Mouse (Mus musculus): ENCODE data around the gene Grik3. TPM values are rescaled to one million over a fixed set of nuclear protein-coding genes. Genes with fewer than 3 reads are reported as not detected.
A peak's percentile ranks its signal among the peaks of the same experiment; 100 is the strongest.

The Grik3 gene
- polyA plus RNA-seq, 1 experiment from 2014 or later: 0.07 TPM

DNA sequence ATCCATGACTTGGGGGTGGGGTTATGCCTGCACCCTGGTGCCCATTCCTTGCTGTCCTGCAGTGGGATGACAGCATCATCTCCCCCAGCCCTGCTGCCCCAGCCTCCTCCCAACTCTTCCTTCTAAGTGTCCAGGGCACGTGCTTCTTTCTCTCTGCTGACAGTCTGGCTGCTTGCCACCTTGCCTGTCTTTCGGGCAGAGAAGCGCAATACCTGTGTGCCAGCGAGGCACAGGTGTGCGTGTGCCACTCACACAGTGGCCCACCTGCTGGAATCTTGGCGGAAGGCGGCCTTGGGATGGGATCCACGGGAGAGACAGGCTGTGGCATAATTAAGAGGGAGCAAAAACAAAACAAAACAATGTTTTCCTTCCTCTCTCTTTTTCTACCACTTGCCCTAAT, 6.4 kb upstream of the Grik3 start:
- Histone ChIP-seq H3K9me3 (ENCODE audit: control insufficient read depth) (no peaks in the 10 kb centered on the region), H3K27ac (ENCODE audit: low read depth, low read length) (no peak overlapping the region), H3K4me1 (replicated peaks; ENCODE audit: control insufficient read depth, insufficient read depth, low read length) (no peaks in the 10 kb centered on the region), H3K9ac (ENCODE audit: low read depth, low read length) (no peak overlapping the region), H3K4me3 (ENCODE audit: low read depth, low read length) (no peak overlapping the region), H3K36me3 (ENCODE audit: control insufficient read depth, insufficient read depth) (no peaks in the 10 kb centered on the region), H3K27me3 (replicated peaks; ENCODE audit: control insufficient read depth, insufficient read depth, low read length) (peaks cover 41% of the 10 kb centered on the region), H3K4me2 (replicated peaks; ENCODE audit: low read depth) (no peak overlapping the region)
- WGBS: 23% methylated on average over 8 of the region's 8 CpGs
- no peak for TF ChIP-seq CTCF (IDR thresholded peaks at IDR 0.05; ENCODE audit: low read depth)
- no peak for ATAC-seq

DNA sequence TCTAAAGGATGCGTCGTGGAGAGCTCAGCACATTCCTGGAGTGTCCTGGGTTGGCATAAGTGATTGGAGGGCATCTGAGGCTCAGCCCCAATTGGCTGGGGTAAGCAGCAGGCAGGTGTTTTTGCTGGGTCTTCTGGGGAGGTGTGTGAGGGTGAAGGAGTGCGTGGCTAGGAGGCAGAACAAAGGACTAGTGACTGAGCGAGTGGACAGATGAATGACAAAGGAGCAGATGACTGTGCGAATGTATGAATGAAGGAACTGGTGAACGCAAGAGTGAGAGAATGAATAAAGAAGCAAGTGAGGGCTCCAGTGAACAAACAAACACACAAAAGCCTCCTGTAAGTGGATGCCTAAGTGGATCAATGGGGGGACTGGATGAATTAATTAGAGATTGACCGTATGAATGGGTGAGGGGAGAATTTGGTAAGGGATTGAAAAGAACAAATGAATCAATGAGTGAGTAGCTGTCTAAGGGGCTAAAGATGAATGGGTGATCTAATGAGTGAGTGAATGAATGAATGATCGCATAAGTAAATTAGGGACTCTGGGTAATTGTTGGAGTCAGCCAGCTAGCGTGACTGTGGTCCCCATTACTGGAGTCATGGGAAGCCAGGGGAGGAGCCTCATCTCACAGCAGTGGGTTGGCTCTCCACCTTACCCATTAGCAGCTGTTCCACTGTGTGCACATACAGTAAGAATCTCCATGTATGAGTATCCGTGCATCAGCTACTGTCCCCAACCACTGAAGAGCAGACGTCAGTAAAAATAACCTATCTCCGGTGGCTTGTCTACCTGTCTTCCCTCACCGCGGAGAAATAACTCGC, 4.9 kb upstream of the Grik3 start:
- Histone ChIP-seq H3K9ac (ENCODE audit: low read depth, low read length) (no peak overlapping the region), H3K27me3 (replicated peaks; ENCODE audit: control insufficient read depth, insufficient read depth, low read length) (peaks cover 56% of the 10 kb centered on the region), H3K27ac (ENCODE audit: low read depth, low read length) (no peak overlapping the region), H3K9me3 (ENCODE audit: control insufficient read depth) (no peaks in the 10 kb centered on the region), H3K4me1 (replicated peaks; ENCODE audit: control insufficient read depth, insufficient read depth, low read length) (no peaks in the 10 kb centered on the region), H3K4me3 (ENCODE audit: low read depth, low read length) (no peak overlapping the region), H3K36me3 (ENCODE audit: control insufficient read depth, insufficient read depth) (no peaks in the 10 kb centered on the region), H3K4me2 (replicated peaks; ENCODE audit: low read depth) (no peak overlapping the region)
- ATAC-seq: no peak
- TF ChIP-seq CTCF (IDR thresholded peaks at IDR 0.05; ENCODE audit: low read depth): no peak
- WGBS: 48% methylated on average over 15 of the region's 15 CpGs

DNA sequence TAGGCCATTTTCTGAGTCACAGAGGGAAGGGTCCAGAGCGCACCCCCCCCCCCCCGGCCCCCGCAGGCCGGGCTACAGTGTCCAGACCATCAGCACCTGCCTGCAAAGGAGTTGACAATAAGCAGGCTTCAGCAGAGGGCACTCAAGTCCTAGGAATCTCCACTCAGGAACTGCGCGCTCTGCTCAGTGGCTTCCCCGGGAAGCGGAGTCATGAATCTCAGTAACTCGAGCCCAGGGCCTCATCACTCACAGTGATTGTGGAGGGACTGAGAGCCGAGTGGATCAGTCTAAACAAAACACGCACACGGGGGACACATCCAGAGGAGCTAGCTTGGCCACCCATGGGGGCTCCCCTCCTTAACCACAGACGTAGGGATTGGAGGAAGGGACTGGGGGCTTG, 3.9 kb upstream of the Grik3 start:
- TF ChIP-seq CTCF (IDR thresholded peaks at IDR 0.05; ENCODE audit: low read depth): peak; percentile 41
- WGBS: under 1% methylated on average over 13 of the region's 13 CpGs
- Histone ChIP-seq H3K4me1 (replicated peaks; ENCODE audit: control insufficient read depth, insufficient read depth, low read length) (no peaks in the 10 kb centered on the region), H3K4me2 (replicated peaks; ENCODE audit: low read depth) (no peak overlapping the region), H3K36me3 (ENCODE audit: control insufficient read depth, insufficient read depth) (no peaks in the 10 kb centered on the region), H3K27me3 (replicated peaks; ENCODE audit: control insufficient read depth, insufficient read depth, low read length) (peaks cover 66% of the 10 kb centered on the region), H3K4me3 (ENCODE audit: low read depth, low read length) (no peak overlapping the region), H3K27ac (ENCODE audit: low read depth, low read length) (no peak overlapping the region), H3K9me3 (ENCODE audit: control insufficient read depth) (no peaks in the 10 kb centered on the region), H3K9ac (ENCODE audit: low read depth, low read length) (no peak overlapping the region)
- no peak for ATAC-seq

DNA sequence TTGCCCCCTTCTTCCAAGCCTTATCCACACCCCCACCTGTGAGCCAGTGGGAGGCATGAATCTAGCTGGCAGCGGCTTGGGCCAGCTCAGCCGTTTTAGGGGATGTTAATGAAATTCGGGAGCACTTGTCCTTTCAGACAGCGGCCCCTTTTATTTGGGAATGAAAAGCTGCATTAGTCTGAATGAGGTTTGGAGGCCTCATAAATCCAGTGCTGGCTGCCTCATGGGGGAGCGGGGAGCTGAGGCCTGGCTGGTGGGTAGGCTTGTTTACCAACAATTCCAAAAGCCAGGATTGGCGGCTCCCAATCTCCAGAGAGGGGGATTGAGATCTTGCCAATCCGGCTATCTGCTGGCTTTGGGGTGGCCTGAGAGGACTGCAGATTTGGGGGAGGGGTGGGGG, 3.5 kb upstream of the Grik3 start:
- peaks cover 70% of the 10 kb centered on the region for H3K27me3 ChIP-seq (replicated peaks; ENCODE audit: control insufficient read depth, insufficient read depth, low read length)
- H3K4me1 ChIP-seq (replicated peaks; ENCODE audit: control insufficient read depth, insufficient read depth, low read length): no peaks in the 10 kb centered on the region
- H3K4me2 ChIP-seq (replicated peaks; ENCODE audit: low read depth): no peak overlapping the region
- no peak overlapping the region for H3K4me3 ChIP-seq (ENCODE audit: low read depth, low read length)
- no peak for TF ChIP-seq CTCF (IDR thresholded peaks at IDR 0.05; ENCODE audit: low read depth)
- no peaks in the 10 kb centered on the region for H3K36me3 ChIP-seq (ENCODE audit: control insufficient read depth, insufficient read depth)
- no peak overlapping the region for H3K27ac ChIP-seq (ENCODE audit: low read depth, low read length)
- ATAC-seq: no peak
- H3K9ac ChIP-seq (ENCODE audit: low read depth, low read length): no peak overlapping the region
- WGBS: 6% methylated on average over 7 of the region's 7 CpGs
- no peaks in the 10 kb centered on the region for H3K9me3 ChIP-seq (ENCODE audit: control insufficient read depth)

DNA sequence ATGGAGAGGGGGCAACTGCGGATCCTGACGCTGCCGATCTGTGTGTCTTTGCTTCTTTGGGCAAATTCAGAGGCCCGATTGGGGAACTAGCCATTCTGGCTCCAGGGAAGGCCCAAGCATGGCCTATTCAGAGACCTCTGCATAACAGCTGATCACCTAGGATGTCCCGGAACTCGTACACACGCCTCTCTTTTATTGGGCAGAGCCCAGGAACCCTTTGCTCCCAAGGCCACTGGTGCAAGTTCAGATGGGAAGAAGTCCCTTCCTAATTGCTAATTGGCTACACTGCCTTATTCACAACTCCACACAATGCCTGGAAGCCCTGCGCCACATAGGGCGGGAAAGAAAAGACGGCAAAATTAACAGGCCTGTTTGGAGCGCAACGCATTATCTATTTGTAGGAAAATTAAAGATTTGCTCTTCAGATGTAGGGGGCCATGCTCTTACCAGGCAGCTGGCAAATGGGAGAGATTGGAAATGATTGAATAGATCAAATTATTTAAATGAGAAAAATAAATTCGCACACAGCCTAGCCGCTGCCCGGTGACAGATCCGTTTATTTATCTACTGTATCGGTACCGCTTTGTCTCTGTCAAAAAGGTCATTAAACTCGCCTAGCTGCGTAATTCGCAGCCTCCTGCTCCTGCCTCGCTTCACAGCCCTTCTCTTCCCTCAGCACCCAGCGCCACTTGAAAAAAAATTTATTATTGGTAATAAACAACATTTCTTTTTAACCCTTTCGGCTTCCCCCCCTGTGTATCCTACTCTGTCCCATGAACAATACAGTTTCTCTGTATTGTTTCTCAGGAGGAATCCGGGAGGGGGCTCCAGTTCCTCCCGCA, 1.5 kb upstream of the Grik3 start:
- peaks cover 81% of the 10 kb centered on the region for H3K27me3 ChIP-seq (replicated peaks; ENCODE audit: control insufficient read depth, insufficient read depth, low read length)
- H3K27ac ChIP-seq (ENCODE audit: low read depth, low read length): no peak overlapping the region
- no peak overlapping the region for H3K4me3 ChIP-seq (ENCODE audit: low read depth, low read length)
- no peak for ATAC-seq
- no peaks in the 10 kb centered on the region for H3K4me1 ChIP-seq (replicated peaks; ENCODE audit: control insufficient read depth, insufficient read depth, low read length)
- 3% methylated on average over 26 of the region's 26 CpGs for WGBS
- TF ChIP-seq CTCF (IDR thresholded peaks at IDR 0.05; ENCODE audit: low read depth): no peak
- no peak overlapping the region for H3K9ac ChIP-seq (ENCODE audit: low read depth, low read length)
- H3K9me3 ChIP-seq (ENCODE audit: control insufficient read depth): no peaks in the 10 kb centered on the region
- no peak overlapping the region for H3K4me2 ChIP-seq (replicated peaks; ENCODE audit: low read depth)
- H3K36me3 ChIP-seq (ENCODE audit: control insufficient read depth, insufficient read depth): no peaks in the 10 kb centered on the region

DNA sequence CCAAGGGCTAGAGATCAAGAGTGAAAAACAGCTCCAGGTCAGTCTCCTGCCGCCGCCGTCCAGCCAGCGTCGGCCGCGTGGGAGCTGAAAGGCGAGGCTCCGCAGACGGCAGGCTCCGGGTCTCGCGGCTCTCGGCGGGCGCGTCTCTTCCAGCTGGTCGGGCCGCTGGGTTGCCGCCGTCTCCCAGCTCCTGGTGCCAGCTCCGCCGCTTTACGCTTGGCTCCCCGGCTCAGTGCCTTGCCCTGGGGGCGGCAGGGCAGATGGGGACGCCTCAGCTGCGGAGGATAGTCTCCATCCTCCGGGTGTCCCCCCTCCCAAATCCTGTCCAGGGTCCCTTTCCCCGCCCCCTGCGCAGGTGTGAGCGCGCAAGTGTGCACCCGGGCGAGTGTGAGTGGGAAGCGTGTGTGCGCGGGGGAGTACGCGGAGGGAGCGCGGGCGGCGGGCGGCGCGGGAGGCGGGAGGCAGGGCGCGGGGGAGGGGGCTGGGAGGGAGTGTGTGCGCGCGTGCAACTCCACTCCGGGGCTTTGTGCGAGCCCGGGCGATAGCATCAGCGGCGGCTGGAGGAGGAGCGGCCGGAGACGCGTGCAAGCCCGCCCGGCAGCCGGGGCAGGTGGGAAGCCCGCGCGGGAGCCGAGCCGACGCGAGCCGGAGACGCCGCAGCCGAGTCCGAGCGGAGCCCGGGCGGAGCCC, 454 bp upstream of the Grik3 start:
- WGBS: under 1% methylated on average over 53 of the region's 81 CpGs
- TF ChIP-seq CTCF (IDR thresholded peaks at IDR 0.05; ENCODE audit: low read depth): no peak
- Histone ChIP-seq H3K4me2 (replicated peaks; ENCODE audit: low read depth) (peak overlapping the region; percentile 38), H3K4me1 (replicated peaks; ENCODE audit: control insufficient read depth, insufficient read depth, low read length) (no peaks in the 10 kb centered on the region), H3K9ac (ENCODE audit: low read depth, low read length) (no peak overlapping the region), H3K36me3 (ENCODE audit: control insufficient read depth, insufficient read depth) (no peaks in the 10 kb centered on the region), H3K9me3 (ENCODE audit: control insufficient read depth) (no peaks in the 10 kb centered on the region), H3K27ac (ENCODE audit: low read depth, low read length) (no peak overlapping the region), H3K4me3 (ENCODE audit: low read depth, low read length) (0 out of 2 replicates have a peak overlapping the region, but pooled peaks have one; percentile 16), H3K27me3 (replicated peaks; ENCODE audit: control insufficient read depth, insufficient read depth, low read length) (peaks cover 80% of the 10 kb centered on the region)
- ATAC-seq: no peak

All from intestine, postnatal 0 days (tissue).